Mouse (Mus musculus): ENCODE results near the gene Gli2.

Gene Gli2

GRCm38 (mm10) chr1:118901868-118902586, 151.4 kb downstream of the Gli2 start:
- WGBS: 56% methylated on average over 8 of the region's 8 CpGs

GRCm38 (mm10) chr1:118898351-118898750, 155.1 kb downstream of the Gli2 start:
- 90% methylated on average over 3 of the region's 3 CpGs for WGBS

GRCm38 (mm10) chr1:118895026-118895762, 158.2 kb downstream of the Gli2 start:
- WGBS: 71% methylated on average over 9 of the region's 9 CpGs

GRCm38 (mm10) chr1:118891395-118891794, 162.0 kb downstream of the Gli2 start:
- 69% methylated on average over 5 of the region's 5 CpGs for WGBS

- WGBS: 65% methylated on average over 14 of the region's 14 CpGs
Measured at GRCm38 (mm10) chr1:118890125-118890875, 163.1 kb downstream of the Gli2 start.

- 72% methylated on average over 7 of the region's 7 CpGs for WGBS
Measured at GRCm38 (mm10) chr1:118880781-118881247, 172.6 kb downstream of the Gli2 start.

GRCm38 (mm10) chr1:118878291-118878690, 175.1 kb downstream of the Gli2 start:
- 74% methylated on average over 6 of the region's 6 CpGs for WGBS

GRCm38 (mm10) chr1:118875227-118875626, 178.2 kb downstream of the Gli2 start:
- WGBS: 76% methylated on average over 9 of the region's 9 CpGs

- 85% methylated on average over 7 of the region's 7 CpGs for WGBS
Measured at GRCm38 (mm10) chr1:118873559-118873958, 179.9 kb downstream of the Gli2 start.

- 53% methylated on average over 9 of the region's 9 CpGs for WGBS
Measured at GRCm38 (mm10) chr1:118864735-118865134, 188.7 kb downstream of the Gli2 start.

GRCm38 (mm10) chr1:118864031-118864430, 189.4 kb downstream of the Gli2 start:
- 43% methylated on average over 5 of the region's 5 CpGs for WGBS

- 82% methylated on average over 9 of the region's 9 CpGs for WGBS
Measured at GRCm38 (mm10) chr1:118858101-118858500, 195.3 kb downstream of the Gli2 start.

GRCm38 (mm10) chr1:118830658-118831057, 222.8 kb downstream of the Gli2 start:
- 86% methylated on average over 5 of the region's 5 CpGs for WGBS

GRCm38 (mm10) chr1:118826614-118827013, 226.8 kb downstream of the Gli2 start:
- 56% methylated on average over 11 of the region's 11 CpGs for WGBS

GRCm38 (mm10) chr1:118825467-118826219, 227.8 kb downstream of the Gli2 start:
- 39% methylated on average over 31 of the region's 31 CpGs for WGBS

GRCm38 (mm10) chr1:118825035-118825434, 228.4 kb downstream of the Gli2 start:
- WGBS: 58% methylated on average over 3 of the region's 3 CpGs

GRCm38 (mm10) chr1:118822258-118822657, 231.2 kb downstream of the Gli2 start:
- WGBS: 96% methylated on average over 2 of the region's 2 CpGs

GRCm38 (mm10) chr1:118815015-118815414, 238.4 kb downstream of the Gli2 start:
- WGBS: 85% methylated on average over 2 of the region's 2 CpGs

- WGBS: 39% methylated on average over 4 of the region's 4 CpGs
Measured at GRCm38 (mm10) chr1:118810336-118810735, 243.1 kb downstream of the Gli2 start.

GRCm38 (mm10) chr1:118806727-118807126, 246.7 kb downstream of the Gli2 start:
- 97% methylated on average over 3 of the region's 3 CpGs for WGBS

GRCm38 (mm10) chr1:118802166-118802565, 251.3 kb downstream of the Gli2 start:
- WGBS: 67% methylated on average over 5 of the region's 5 CpGs
